Mouse (Mus musculus) spleen, adult 2 months (tissue): Measurements from ENCODE around the gene Mprip.

Source experiments
- CTCF ChIP-seq: fragments of 200-500 bp; IDR thresholded peaks from 2 replicates; pipeline ENCODE4 v1.5.1; 2011; ENCODE audit warnings: mild to moderate bottlenecking, inconsistent platforms; ENCODE audit not compliant: insufficient read depth, insufficient read length, insufficient replicate concordance; ENCODE audit errors: extremely low read depth
- POLR2A ChIP-seq: fragments of 200-500 bp; IDR thresholded peaks from 2 replicates; pipeline ENCODE4 v1.6.1; 2011; ENCODE audit warnings: low read depth, low read length, inconsistent platforms

- TF ChIP-seq CTCF (no peak), POLR2A (no peak)
These were observed 80.8 kb downstream of the Mprip start for GRCm38 (mm10) chr11:59741915-59742314.
